Mouse (Mus musculus) liver, embryonic 15.5 days (tissue): ENCODE data around the gene Gnat2. TPM values are rescaled to one million over a fixed set of nuclear protein-coding genes. Genes with fewer than 3 reads are reported as not detected.

Experiments
- ATAC-seq: fragments of 200-750 bp; cut with Nextera tagmentation; 2 replicates; pipeline ENCODE4 v1.8.0; 2017; ENCODE audit warnings: moderate number of reproducible peaks, mild to moderate bottlenecking, moderate library complexity; ENCODE audit not compliant: insufficient read depth
- H3K27ac ChIP-seq: fragments of 300-500 bp; sonication (generic); replicated peaks from 2 replicates; pipeline ENCODE4 v1.5.1; 2015; ENCODE audit warnings: mild to moderate bottlenecking, inconsistent platforms
- H3K27me3 ChIP-seq: fragments of 300-500 bp; sonication (generic); 2 replicates; pipeline ENCODE4 v1.6.1; 2015; ENCODE audit warnings: mild to moderate bottlenecking, inconsistent platforms
- H3K36me3 ChIP-seq: fragments of 300-500 bp; sonication (generic); replicated peaks from 2 replicates; pipeline ENCODE4 v1.6.1; 2015; ENCODE audit warnings: moderate library complexity, mild to moderate bottlenecking, inconsistent platforms
- H3K4me1 ChIP-seq: fragments of 300-500 bp; sonication (generic); replicated peaks from 2 replicates; pipeline ENCODE4 v1.6.1; 2015; ENCODE audit warnings: inconsistent platforms
- H3K4me2 ChIP-seq: fragments of 300-500 bp; sonication (generic); 2 replicates; pipeline ENCODE4 v1.6.1; 2015; ENCODE audit warnings: moderate library complexity, mild to moderate bottlenecking, inconsistent platforms
- H3K4me3 ChIP-seq: fragments of 300-500 bp; sonication (generic); replicated peaks from 2 replicates; pipeline ENCODE4 v1.5.1; 2015; ENCODE audit warnings: mild to moderate bottlenecking, inconsistent platforms
- H3K9ac ChIP-seq: fragments of 300-500 bp; sonication (generic); 2 replicates; pipeline ENCODE4 v1.6.1; 2015; ENCODE audit warnings: moderate library complexity, mild to moderate bottlenecking, inconsistent platforms
- H3K9me3 ChIP-seq: fragments of 300-500 bp; sonication (generic); replicated peaks from 2 replicates; pipeline ENCODE4 v1.6.1; 2016; ENCODE audit warnings: inconsistent platforms
- WGBS: fragments of 180-500 bp; shearing (Covaris S2); methylation state at CpG from one replicate; pipeline ENCODE4 v1.1.7; 2015; ENCODE audit warnings: mixed read lengths; ENCODE audit not compliant: insufficient replicate concordance; 5-methylcytosine and 5-hydroxymethylcytosine counted together
- polyA plus RNA-seq: library from polyadenylated mRNA; unstranded; fragments of >200 nt; fragmentation: Nextera tagmentation; extraction: Ambion mirVana; gene quantifications from 2 replicates; pipeline ENCODE4 v1.2.1, GENCODE M21; 2015

The Gnat2 gene
- polyA plus RNA-seq, 1 experiment from 2014 or later: 2.7 TPM

DNA sequence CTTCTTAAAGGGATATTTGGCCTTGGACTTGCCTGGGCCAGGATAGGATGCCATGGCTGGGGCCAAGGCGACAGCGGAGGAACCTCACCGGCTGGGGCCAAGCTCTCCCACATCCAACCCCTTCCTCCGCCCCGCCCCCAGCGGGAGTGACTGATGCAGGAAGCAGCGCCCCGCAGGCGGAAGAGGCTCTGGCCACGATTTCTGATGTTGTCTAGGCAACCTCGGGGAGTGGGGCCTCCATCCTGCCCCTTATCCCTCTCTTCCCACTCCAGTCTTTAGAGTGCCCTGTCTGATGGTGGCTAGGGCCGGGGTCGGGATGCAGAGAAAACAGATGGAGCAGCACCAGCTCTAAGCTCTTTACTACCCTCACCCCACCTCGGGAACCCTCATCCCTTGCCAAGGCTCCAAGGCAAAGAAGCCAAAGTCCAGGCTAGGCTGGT, 7.3 kb upstream of the Gnat2 start:
- peaks cover 87% of the 10 kb centered on the region for H3K4me1 ChIP-seq
- peaks cover 25% of the 10 kb centered on the region for H3K36me3 ChIP-seq
- H3K9ac ChIP-seq: peak overlapping the region; percentile 91
- ATAC-seq: peak; percentile 82
- no peaks in the 10 kb centered on the region for H3K9me3 ChIP-seq
- H3K27ac ChIP-seq: peak overlapping the region; percentile 90
- no peaks in the 10 kb centered on the region for H3K27me3 ChIP-seq
- WGBS: under 1% methylated on average over 14 of the region's 14 CpGs
- peak overlapping the region; percentile 97 for H3K4me2 ChIP-seq
- peak overlapping the region; percentile 79 for H3K4me3 ChIP-seq

DNA sequence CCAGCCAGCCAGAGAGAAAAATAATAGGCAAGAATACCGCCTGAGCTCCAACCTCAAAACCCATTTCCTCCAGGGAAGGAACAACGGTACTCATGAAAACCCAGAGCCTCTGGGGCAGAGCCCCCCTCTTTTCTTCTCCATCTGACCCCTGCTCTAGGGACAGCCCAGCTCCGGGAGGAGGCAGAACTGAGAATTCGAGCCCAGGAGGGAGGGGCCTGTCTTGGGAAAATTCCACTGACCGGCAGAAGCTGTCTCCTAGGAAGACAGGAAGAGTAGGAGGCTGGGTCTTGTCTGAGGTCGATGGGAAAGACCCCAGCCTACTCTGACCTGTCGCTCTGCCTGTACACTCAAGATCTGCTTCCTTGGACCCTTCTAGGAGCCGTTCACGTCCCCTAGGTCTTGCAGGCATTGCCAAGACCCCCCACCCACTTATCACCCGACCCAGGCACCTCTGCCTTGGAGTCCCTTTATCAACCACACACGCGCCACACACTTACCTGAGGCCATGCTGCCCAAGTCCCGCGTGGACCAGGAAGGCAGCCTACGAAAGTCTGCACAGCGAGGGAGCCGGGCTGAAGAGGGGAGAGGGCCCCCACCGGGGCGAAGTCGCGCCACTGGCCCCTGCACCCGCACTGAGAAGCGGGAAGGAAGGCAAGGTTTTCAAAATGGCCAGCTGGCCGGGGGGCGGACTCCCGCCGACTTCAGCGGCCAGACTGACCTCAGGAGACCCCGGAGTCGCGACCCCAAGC, 6.7 kb upstream of the Gnat2 start:
- peak overlapping the region; percentile 79 for H3K4me3 ChIP-seq
- H3K27ac ChIP-seq: peak overlapping the region; percentile 90
- H3K9me3 ChIP-seq: no peaks in the 10 kb centered on the region
- H3K4me1 ChIP-seq: peaks cover 86% of the 10 kb centered on the region
- under 1% methylated on average over 31 of the region's 31 CpGs for WGBS
- peak; percentile 47 for ATAC-seq
- peak overlapping the region; percentile 91 for H3K9ac ChIP-seq
- peak overlapping the region; percentile 97 for H3K4me2 ChIP-seq
- peaks cover 19% of the 10 kb centered on the region for H3K36me3 ChIP-seq
- no peaks in the 10 kb centered on the region for H3K27me3 ChIP-seq

DNA sequence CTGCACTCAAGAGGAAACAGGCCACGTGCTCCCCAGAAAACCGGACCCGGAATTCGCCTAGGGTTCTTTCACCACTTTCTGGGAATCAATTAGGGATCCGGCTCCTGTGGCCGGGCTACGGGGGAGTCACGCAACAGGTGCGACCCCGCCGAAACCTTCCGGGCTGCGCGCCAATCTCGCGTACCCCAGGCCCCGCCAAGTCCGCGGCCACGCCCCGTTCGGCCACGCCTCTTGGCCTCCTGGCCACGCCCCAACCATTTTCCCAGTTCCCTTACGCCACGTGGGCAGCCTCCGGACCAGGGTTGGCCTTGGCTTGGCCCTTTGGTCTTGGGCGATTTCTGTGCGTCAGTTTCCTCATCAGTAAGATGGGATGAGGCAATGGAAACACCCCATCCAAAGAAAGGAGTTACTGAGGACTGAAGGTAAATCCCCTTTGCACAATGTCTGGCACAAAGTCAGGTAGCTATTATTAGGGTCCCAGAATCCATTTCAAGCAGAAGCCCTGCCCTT, 6.1 kb upstream of the Gnat2 start, which contains the start of gene Ampd2:
TSS of gene Ampd2 (minus strand) at position 182 of the 510 bp plus-strand sequence.
- ATAC-seq: peak; percentile 32
- peaks cover 82% of the 10 kb centered on the region for H3K4me1 ChIP-seq

DNA sequence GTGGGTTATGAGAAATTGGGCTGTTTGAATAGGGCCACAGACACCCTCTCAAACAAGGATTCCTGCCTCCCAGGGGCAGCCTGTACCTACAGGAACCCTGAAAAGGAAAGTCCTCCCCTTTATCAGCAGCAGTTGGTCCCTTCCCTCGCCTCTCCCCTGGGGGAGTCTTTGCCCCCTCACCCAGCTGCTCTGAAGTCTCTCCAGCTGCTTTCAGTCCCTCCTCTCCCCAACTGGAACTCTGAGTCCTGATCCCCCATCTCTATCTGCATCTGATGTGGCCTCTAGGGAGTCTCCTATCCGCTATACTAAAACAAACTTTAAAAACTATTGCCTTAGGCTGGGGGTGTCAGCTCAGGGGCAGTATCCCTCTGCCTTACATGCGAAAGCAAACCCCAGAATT, 5.3 kb upstream of the Gnat2 start:
- Histone ChIP-seq H3K9me3 (no peaks in the 10 kb centered on the region), H3K27ac (peak overlapping the region; percentile 90), H3K36me3 (peaks cover 13% of the 10 kb centered on the region), H3K4me3 (peak overlapping the region; percentile 79), H3K27me3 (no peaks in the 10 kb centered on the region), H3K4me1 (peaks cover 74% of the 10 kb centered on the region), H3K4me2 (peak overlapping the region; percentile 97), H3K9ac (peak overlapping the region; percentile 91)
- ATAC-seq: no peak
- 49% methylated on average over 3 of the region's 3 CpGs for WGBS

More for the DNA sequence above, 6.1 kb upstream of the Gnat2 start, which contains the start of gene Ampd2:
- H3K4me3 ChIP-seq: peak within 1 kb of the TSS; percentile 79
- H3K27me3 ChIP-seq: no peaks in the 10 kb centered on the region
- H3K36me3 ChIP-seq: peaks cover 16% of the 10 kb centered on the region
- under 1% methylated on average over 29 of the region's 29 CpGs for whole genome bisulfite sequencing
- H3K9me3 ChIP-seq: no peaks in the 10 kb centered on the region
- peak within 1 kb of the TSS; percentile 90 for H3K27ac ChIP-seq
- peak within 1 kb of the TSS; percentile 97 for H3K4me2 ChIP-seq
- H3K9ac ChIP-seq: peak within 1 kb of the TSS; percentile 91

DNA sequence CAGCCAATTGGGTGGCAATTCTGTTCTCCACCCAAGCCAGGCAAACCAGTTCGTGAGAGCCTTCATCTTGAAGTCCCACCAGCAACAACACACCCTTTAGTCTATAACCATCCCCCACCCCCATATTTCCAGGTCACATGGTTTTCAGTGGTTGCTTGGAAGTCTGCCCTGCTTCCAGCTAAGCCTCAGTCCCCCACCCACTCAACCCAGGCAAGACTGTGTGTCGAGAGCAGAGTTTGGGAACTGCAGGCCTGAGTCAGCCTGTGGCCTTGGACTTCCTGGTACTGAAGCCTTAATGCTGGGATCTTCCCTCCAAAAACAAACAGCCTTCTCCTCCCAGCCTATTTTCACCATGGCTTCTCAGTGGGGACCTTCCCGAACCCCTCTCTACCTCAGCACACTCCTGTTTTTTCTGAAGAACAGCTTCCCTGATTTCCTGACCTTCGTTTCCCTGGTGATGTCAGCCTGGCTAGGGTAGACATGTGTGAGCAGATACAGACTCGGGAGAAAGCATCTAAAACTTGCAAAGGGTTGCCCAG, 3.7 kb upstream of the Gnat2 start:
- Histone ChIP-seq H3K36me3 (peaks cover 2% of the 10 kb centered on the region; the same call in 1 of the 2 replicates), H3K27me3 (no peaks in the 10 kb centered on the region), H3K9me3 (no peaks in the 10 kb centered on the region), H3K4me3 (no peak overlapping the region), H3K4me2 (no peak overlapping the region), H3K9ac (no peak overlapping the region), H3K27ac (0 out of 2 replicates have a peak overlapping the region, but pooled peaks have one; percentile 25), H3K4me1 (peaks cover 71% of the 10 kb centered on the region)
- 57% methylated on average over 5 of the region's 5 CpGs for WGBS
- no peak for ATAC-seq

DNA sequence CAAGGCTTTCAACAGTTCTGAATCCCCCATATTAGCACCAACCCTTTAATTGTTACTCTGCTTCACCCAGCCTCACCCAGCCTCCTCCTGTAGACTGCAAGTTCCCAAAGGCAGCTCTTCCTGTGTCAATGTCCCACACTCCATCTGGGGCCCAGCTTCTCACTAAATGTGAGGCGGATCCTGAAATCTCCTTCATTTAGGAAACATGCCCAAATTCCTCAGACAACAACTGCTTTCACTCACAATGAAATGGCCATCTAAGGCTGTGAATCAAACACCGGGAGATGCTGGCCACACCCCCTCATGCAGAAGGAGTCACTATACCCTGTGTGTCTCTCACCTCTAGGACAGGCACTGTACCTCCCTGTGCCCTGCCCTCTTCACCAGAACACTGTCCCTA, 2.7 kb upstream of the Gnat2 start:
- H3K27ac ChIP-seq: no peak overlapping the region
- WGBS: 49% methylated on average over 2 of the region's 2 CpGs
- no peak overlapping the region for H3K4me3 ChIP-seq
- peaks cover 71% of the 10 kb centered on the region for H3K4me1 ChIP-seq
- no peak overlapping the region for H3K9ac ChIP-seq
- H3K4me2 ChIP-seq: no peak overlapping the region
- no peaks in the 10 kb centered on the region for H3K36me3 ChIP-seq
- no peaks in the 10 kb centered on the region for H3K27me3 ChIP-seq
- no peaks in the 10 kb centered on the region for H3K9me3 ChIP-seq
- no peak for ATAC-seq

DNA sequence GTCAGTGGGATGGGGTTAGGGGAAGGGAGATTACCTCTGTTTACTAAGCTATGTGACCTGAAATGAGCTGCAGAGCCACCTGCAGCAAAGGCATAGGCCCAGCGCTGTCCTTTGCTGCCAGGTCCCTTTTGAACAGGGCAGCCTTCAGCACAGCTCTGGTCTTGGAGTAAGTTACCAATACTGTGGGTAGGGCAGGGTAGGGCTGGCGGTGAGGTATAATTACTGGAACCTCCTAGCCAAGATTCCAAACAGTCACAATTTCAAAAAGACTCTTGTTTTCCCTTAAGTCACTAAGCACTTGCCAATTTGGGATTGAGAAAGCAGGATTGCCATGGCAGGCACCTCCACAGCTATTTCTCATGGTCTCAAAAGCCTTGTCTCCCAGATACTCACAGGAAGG, 2.0 kb upstream of the Gnat2 start:
- no peak for ATAC-seq
- H3K9ac ChIP-seq: no peak overlapping the region
- H3K9me3 ChIP-seq: no peaks in the 10 kb centered on the region
- no peaks in the 10 kb centered on the region for H3K36me3 ChIP-seq
- H3K4me3 ChIP-seq: no peak overlapping the region
- no peak overlapping the region for H3K4me2 ChIP-seq
- H3K4me1 ChIP-seq: peaks cover 71% of the 10 kb centered on the region
- peak overlapping the region; percentile 16; the same call in 1 of the 2 replicates for H3K27ac ChIP-seq
- H3K27me3 ChIP-seq: no peaks in the 10 kb centered on the region
- WGBS: 88% methylated on average over 2 of the region's 2 CpGs

DNA sequence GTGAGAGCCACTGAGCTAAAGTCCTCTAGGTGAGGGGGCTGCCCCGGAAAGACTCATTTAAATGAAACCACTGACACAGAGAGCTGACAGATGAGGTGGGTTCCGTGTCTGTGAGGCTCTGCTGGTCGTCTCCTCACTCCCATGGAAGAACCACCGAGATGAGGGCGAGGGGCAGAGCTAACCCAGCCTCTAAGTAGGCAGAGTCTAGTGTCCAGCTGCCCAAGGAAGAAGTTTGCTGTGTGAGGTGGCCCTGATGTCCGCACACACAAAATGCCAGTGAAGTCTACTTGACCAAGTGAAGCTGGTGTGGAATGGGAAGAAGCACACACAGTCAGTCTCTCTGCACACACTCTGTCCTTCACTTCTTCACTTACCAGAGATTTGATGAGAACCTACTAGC, 559 bp upstream of the Gnat2 start:
- Histone ChIP-seq H3K4me1 (peaks cover 71% of the 10 kb centered on the region), H3K27ac (no peak overlapping the region), H3K27me3 (no peaks in the 10 kb centered on the region), H3K4me2 (no peak overlapping the region), H3K36me3 (no peaks in the 10 kb centered on the region), H3K4me3 (no peak overlapping the region), H3K9ac (no peak overlapping the region), H3K9me3 (no peaks in the 10 kb centered on the region)
- WGBS: 59% methylated on average over 6 of the region's 6 CpGs
- no peak for ATAC-seq

DNA sequence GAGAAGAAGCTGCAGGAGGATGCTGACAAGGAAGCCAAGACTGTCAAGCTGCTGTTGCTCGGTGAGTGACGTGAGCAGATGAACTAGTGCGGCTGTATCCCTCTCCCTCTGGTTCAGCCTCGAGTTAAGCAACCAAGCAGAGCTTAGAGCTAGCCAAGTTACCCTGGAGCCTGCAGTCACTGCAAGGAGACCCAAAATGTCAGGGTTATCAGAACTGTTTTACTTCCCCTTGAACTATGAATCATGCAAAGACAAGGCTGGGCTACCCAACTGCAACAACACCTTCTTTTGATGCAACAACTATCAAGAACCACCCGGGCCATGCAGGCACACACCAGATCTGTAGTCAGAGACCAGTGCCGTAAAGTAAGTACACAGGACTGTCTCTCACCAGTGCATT, 717 bp downstream of the Gnat2 start:
- ATAC-seq: no peak
- 50% methylated on average over 6 of the region's 6 CpGs for WGBS
- Histone ChIP-seq H3K27ac (peak overlapping the region; percentile 24; the same call in 1 of the 2 replicates), H3K4me3 (no peak overlapping the region), H3K9me3 (no peaks in the 10 kb centered on the region), H3K4me1 (peaks cover 76% of the 10 kb centered on the region), H3K4me2 (no peak overlapping the region), H3K9ac (no peak overlapping the region), H3K36me3 (no peaks in the 10 kb centered on the region), H3K27me3 (no peaks in the 10 kb centered on the region)

DNA sequence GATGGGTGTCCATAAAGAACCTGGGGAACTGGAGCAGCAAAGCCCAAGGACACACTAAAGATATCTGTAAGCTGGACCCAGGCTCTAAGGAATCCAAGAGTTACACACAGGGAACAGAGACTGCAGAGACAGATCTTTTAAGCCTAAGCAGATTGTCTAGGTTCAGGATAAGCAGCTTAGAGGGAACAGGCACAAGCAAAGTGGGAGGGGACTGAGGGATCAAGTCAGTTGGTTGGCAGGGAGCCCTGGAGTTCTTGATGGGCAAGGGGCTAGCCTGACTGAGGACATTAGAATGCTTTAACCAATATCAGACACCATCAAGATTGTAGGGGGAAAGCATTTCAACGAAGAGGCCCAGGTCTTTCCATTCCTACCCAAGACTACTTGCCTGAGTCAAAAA, 1.6 kb downstream of the Gnat2 start:
- Histone ChIP-seq H3K9me3 (no peaks in the 10 kb centered on the region), H3K27ac (peak overlapping the region; percentile 24)
- 59% methylated on average over 1 of the region's 1 CpGs for WGBS

More for the DNA sequence above, 1.6 kb downstream of the Gnat2 start:
- H3K4me3 ChIP-seq: no peak overlapping the region
- no peaks in the 10 kb centered on the region for H3K36me3 ChIP-seq
- H3K27me3 ChIP-seq: no peaks in the 10 kb centered on the region
- H3K4me2 ChIP-seq: no peak overlapping the region
- peaks cover 77% of the 10 kb centered on the region for H3K4me1 ChIP-seq
- no peak overlapping the region; the same call in 1 of the 2 replicates for H3K9ac ChIP-seq
- ATAC-seq: no peak
